Mouse (Mus musculus): ENCODE measurements at regions not wholly inside any gene's neighbourhood (a gene's known extent, or its start where the extent isn't known, plus 50 kb on each side); places are given as distances from the start of the nearest gene placed in this dataset.

GRCm38 (mm10) chr3:105191303-105191702 is 124.7 kb downstream of the 4930564D02Rik start:
- TF ChIP-seq CTCF (IDR thresholded peaks at IDR 0.05; ENCODE audit: low read depth) (no peak), EP300 (IDR thresholded peaks at IDR 0.05; ENCODE audit: low read depth) (no peak)

Measured in liver, postnatal 0 days (tissue).